Mouse (Mus musculus): ENCODE measurements around the gene Srebf1. TPM values are rescaled to one million over a fixed set of nuclear protein-coding genes. Genes with fewer than 3 reads are reported as not detected.

Gene Srebf1
- polyA plus RNA-seq, 1 experiment from 2014 or later = 88.1 TPM

- Histone ChIP-seq H3K4me2 (replicated peaks; ENCODE audit: low read depth) (no peak overlapping the region), H3K27me3 (replicated peaks; ENCODE audit: control insufficient read depth, insufficient read depth, low read length) (no peaks in the 10 kb centered on the region), H3K4me3 (ENCODE audit: low read depth, low read length) (no peak overlapping the region), H3K27ac (ENCODE audit: low read depth, low read length) (no peak overlapping the region), H3K9me3 (ENCODE audit: control insufficient read depth) (peaks cover 4% of the 10 kb centered on the region; the same call in 1 of the 2 replicates), H3K4me1 (replicated peaks; ENCODE audit: control insufficient read depth, insufficient read depth, low read length) (peaks cover 10% of the 10 kb centered on the region; the same call in 1 of the 2 replicates), H3K36me3 (ENCODE audit: control insufficient read depth, insufficient read depth) (peaks cover 70% of the 10 kb centered on the region), H3K9ac (ENCODE audit: low read depth, low read length) (no peak overlapping the region)
- no peak for TF ChIP-seq CTCF (IDR thresholded peaks at IDR 0.05; ENCODE audit: low read depth)
- WGBS = 81% methylated on average over 6 of the region's 6 CpGs
- no peak for ATAC-seq
Observed at GRCm38 (mm10) chr11:60192534-60192933, 29.8 kb downstream of the Srebf1 start.

- Histone ChIP-seq H3K9ac (ENCODE audit: low read depth, low read length) (no peak overlapping the region), H3K4me2 (replicated peaks; ENCODE audit: low read depth) (no peak overlapping the region; the same call in 1 of the 2 replicates), H3K27me3 (replicated peaks; ENCODE audit: control insufficient read depth, insufficient read depth, low read length) (no peaks in the 10 kb centered on the region), H3K27ac (ENCODE audit: low read depth, low read length) (0 out of 2 replicates have a peak overlapping the region, but pooled peaks have one; percentile 7), H3K4me1 (replicated peaks; ENCODE audit: control insufficient read depth, insufficient read depth, low read length) (peaks cover 8% of the 10 kb centered on the region; the same call in 1 of the 2 replicates), H3K4me3 (ENCODE audit: low read depth, low read length) (no peak overlapping the region), H3K9me3 (ENCODE audit: control insufficient read depth) (peaks cover 4% of the 10 kb centered on the region; the same call in 1 of the 2 replicates), H3K36me3 (ENCODE audit: control insufficient read depth, insufficient read depth) (peaks cover 82% of the 10 kb centered on the region)
- ATAC-seq = no peak
- WGBS = 82% methylated on average over 17 of the region's 17 CpGs
- TF ChIP-seq CTCF (IDR thresholded peaks at IDR 0.05; ENCODE audit: low read depth) = no peak
Observed at GRCm38 (mm10) chr11:60190055-60190641, 32.2 kb downstream of the Srebf1 start.

- no peak overlapping the region for H3K4me3 ChIP-seq (ENCODE audit: low read depth, low read length)
- no peak overlapping the region for H3K9ac ChIP-seq (ENCODE audit: low read depth, low read length)
- peaks cover 79% of the 10 kb centered on the region for H3K36me3 ChIP-seq (ENCODE audit: control insufficient read depth, insufficient read depth)
- no peaks in the 10 kb centered on the region for H3K27me3 ChIP-seq (replicated peaks; ENCODE audit: control insufficient read depth, insufficient read depth, low read length)
- H3K27ac ChIP-seq (ENCODE audit: low read depth, low read length) = peak overlapping the region; percentile 66; the same call in 1 of the 2 replicates
- H3K4me1 ChIP-seq (replicated peaks; ENCODE audit: control insufficient read depth, insufficient read depth, low read length) = peaks cover 8% of the 10 kb centered on the region; the same call in 1 of the 2 replicates
- H3K4me2 ChIP-seq (replicated peaks; ENCODE audit: low read depth) = peak overlapping the region; percentile 24
- H3K9me3 ChIP-seq (ENCODE audit: control insufficient read depth) = no peaks in the 10 kb centered on the region
- no peak for TF ChIP-seq CTCF (IDR thresholded peaks at IDR 0.05; ENCODE audit: low read depth)
- 73% methylated on average over 21 of the region's 21 CpGs for WGBS
- no peak for ATAC-seq
Observed at GRCm38 (mm10) chr11:60189501-60190040, 32.8 kb downstream of the Srebf1 start.

- Histone ChIP-seq H3K9me3 (ENCODE audit: control insufficient read depth) (no peaks in the 10 kb centered on the region), H3K27ac (ENCODE audit: low read depth, low read length) (peak overlapping the region; percentile 66), H3K4me1 (replicated peaks; ENCODE audit: control insufficient read depth, insufficient read depth, low read length) (peaks cover 8% of the 10 kb centered on the region; the same call in 1 of the 2 replicates), H3K9ac (ENCODE audit: low read depth, low read length) (no peak overlapping the region; the same call in 1 of the 2 replicates), H3K4me2 (replicated peaks; ENCODE audit: low read depth) (peak overlapping the region; percentile 24; the same call in 1 of the 2 replicates), H3K27me3 (replicated peaks; ENCODE audit: control insufficient read depth, insufficient read depth, low read length) (no peaks in the 10 kb centered on the region), H3K36me3 (ENCODE audit: control insufficient read depth, insufficient read depth) (peaks cover 67% of the 10 kb centered on the region), H3K4me3 (ENCODE audit: low read depth, low read length) (no peak overlapping the region)
- 74% methylated on average over 25 of the region's 25 CpGs for WGBS
- no peak for TF ChIP-seq CTCF (IDR thresholded peaks at IDR 0.05; ENCODE audit: low read depth)
- peak; percentile 36 for ATAC-seq
Observed at GRCm38 (mm10) chr11:60188275-60188853, 34.0 kb downstream of the Srebf1 start.

GRCm38 (mm10) chr11:60187070-60187469 lies 35.3 kb downstream of the Srebf1 start:
- no peak overlapping the region for H3K4me2 ChIP-seq (replicated peaks; ENCODE audit: low read depth)
- no peak overlapping the region for H3K9ac ChIP-seq (ENCODE audit: low read depth, low read length)
- no peak overlapping the region for H3K27ac ChIP-seq (ENCODE audit: low read depth, low read length)
- H3K9me3 ChIP-seq (ENCODE audit: control insufficient read depth) = no peaks in the 10 kb centered on the region
- H3K36me3 ChIP-seq (ENCODE audit: control insufficient read depth, insufficient read depth) = peaks cover 65% of the 10 kb centered on the region
- WGBS = 90% methylated on average over 11 of the region's 11 CpGs
- H3K4me1 ChIP-seq (replicated peaks; ENCODE audit: control insufficient read depth, insufficient read depth, low read length) = peaks cover 11% of the 10 kb centered on the region; the same call in 1 of the 2 replicates
- TF ChIP-seq CTCF (IDR thresholded peaks at IDR 0.05; ENCODE audit: low read depth) = no peak
- no peak overlapping the region for H3K4me3 ChIP-seq (ENCODE audit: low read depth, low read length)
- ATAC-seq = no peak
- H3K27me3 ChIP-seq (replicated peaks; ENCODE audit: control insufficient read depth, insufficient read depth, low read length) = no peaks in the 10 kb centered on the region
